Mouse (Mus musculus) ES-Bruce4 (cell line): Measurements from ENCODE around the gene Gramd1b.

Source experiments
- CTCF ChIP-seq: IDR thresholded peaks from one replicate; pipeline ENCODE4 v1.8.1; 2011; ENCODE audit warnings: low read depth, low read length
- EP300 ChIP-seq: IDR thresholded peaks from 2 replicates; pipeline ENCODE4 v1.6.1; 2011; ENCODE audit warnings: low read depth, low read length; ENCODE audit not compliant: insufficient read depth
- POLR2A ChIP-seq: IDR thresholded peaks from one replicate; pipeline ENCODE4 v1.8.1; 2011; ENCODE audit warnings: low read length; ENCODE audit not compliant: insufficient read depth

DNA sequence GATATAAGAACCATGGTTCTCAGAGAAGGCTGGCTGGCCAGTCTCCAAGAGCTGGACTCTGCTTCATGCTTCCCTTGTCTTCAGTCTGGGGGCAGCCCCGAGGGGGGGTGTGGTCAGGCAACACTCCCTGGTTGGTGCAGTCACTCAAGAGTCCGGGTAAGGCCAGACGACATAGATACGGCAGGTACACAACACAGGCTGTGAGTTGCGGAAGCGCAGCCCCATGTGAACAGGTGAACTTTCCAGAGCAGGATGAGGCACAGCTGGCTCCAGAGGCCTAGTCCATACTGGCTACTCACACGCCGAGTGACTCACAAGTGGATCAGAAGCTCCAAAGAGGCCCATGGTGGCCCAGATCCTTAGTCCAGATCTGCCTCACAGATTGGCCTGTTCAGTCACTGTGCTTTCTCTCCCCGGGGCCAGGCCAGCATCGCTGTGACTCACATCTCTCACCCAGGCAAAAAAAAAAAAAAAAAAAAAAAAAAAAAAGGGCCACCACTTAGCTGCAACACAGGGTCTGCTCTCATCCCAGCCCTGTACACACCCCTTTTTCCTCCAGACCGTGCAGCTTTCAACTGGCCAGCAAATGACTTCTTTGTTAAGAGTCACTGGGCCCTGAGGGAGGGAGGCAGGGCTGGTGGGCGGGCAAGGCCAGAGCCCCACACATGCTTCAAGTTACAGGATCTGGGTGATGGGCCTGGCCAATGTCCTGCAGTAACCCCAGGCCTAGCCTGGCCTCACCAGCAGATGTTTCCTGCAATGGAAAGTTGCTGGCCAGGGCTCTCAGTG lies 210.1 kb downstream of the Gramd1b start:
- TF ChIP-seq CTCF (no peak), POLR2A (no peak), EP300 (no peak)
